Mouse (Mus musculus) midbrain, embryonic 16.5 days (tissue): Measurements from ENCODE around the gene Hist1h1b. TPM values are rescaled to one million over a fixed set of nuclear protein-coding genes. Genes with fewer than 3 reads are reported as not detected.
"Not testable (repeated sequence)": the region's sequence is repeated elsewhere in the genome, so short reads cannot be mapped to it uniquely, and the experiment has no call there.

Source experiments
- ATAC-seq: fragments of 200-750 bp; cut with Nextera tagmentation; 2 replicates; pipeline ENCODE4 v1.8.0; 2017; ENCODE audit warnings: moderate TSS enrichment
- H3K27ac ChIP-seq: fragments of 300-500 bp; sonication (generic); 2 replicates; pipeline ENCODE4 v1.5.1; 2014; ENCODE audit warnings: mild to moderate bottlenecking, low read length, mixed read lengths
- H3K27me3 ChIP-seq: fragments of 300-500 bp; sonication (generic); 2 replicates; pipeline ENCODE4 v1.6.1; 2014; ENCODE audit warnings: low read depth, low read length, mixed read lengths; ENCODE audit not compliant: control insufficient read depth, insufficient read depth
- H3K36me3 ChIP-seq: fragments of 300-500 bp; sonication (generic); 2 replicates; pipeline ENCODE4 v1.6.1; 2014; ENCODE audit warnings: mild to moderate bottlenecking, low read length, moderate library complexity, mixed read lengths; ENCODE audit not compliant: control insufficient read depth, insufficient read depth
- H3K4me1 ChIP-seq: fragments of 300-500 bp; sonication (generic); 2 replicates; pipeline ENCODE4 v1.6.1; 2014; ENCODE audit warnings: mild to moderate bottlenecking, low read length, mixed read lengths; ENCODE audit not compliant: control insufficient read depth, insufficient read depth
- H3K4me2 ChIP-seq: fragments of 300-500 bp; sonication (generic); 2 replicates; pipeline ENCODE4 v1.6.1; 2014; ENCODE audit warnings: mild to moderate bottlenecking, low read length, mixed read lengths
- H3K4me3 ChIP-seq: fragments of 300-500 bp; sonication (generic); 2 replicates; pipeline ENCODE4 v1.5.1; 2014; ENCODE audit warnings: low read depth, mild to moderate bottlenecking, low read length, moderate library complexity, mixed read lengths
- H3K9ac ChIP-seq: fragments of 300-500 bp; sonication (generic); 2 replicates; pipeline ENCODE4 v1.6.1; 2014; ENCODE audit warnings: low read depth, low read length, mixed read lengths
- H3K9me3 ChIP-seq: fragments of 300-500 bp; sonication (generic); replicated peaks from 2 replicates; pipeline ENCODE4 v1.6.1; 2014; ENCODE audit warnings: mild to moderate bottlenecking, low read length, mixed read lengths; ENCODE audit not compliant: control insufficient read depth, poor library complexity, severe bottlenecking
- WGBS: fragments of 180-500 bp; shearing (Covaris S2); extraction: QIAGEN DNeasy Blood & Tissue Kit; methylation state at CpG from one replicate; pipeline ENCODE4 v1.1.7; 2014; 5-methylcytosine and 5-hydroxymethylcytosine counted together
- microRNA-seq: library from miRNA; unstranded; fragments of <30 nt; microRNA quantifications from one replicate; pipeline ENCODE4, GENCODE M21; 2017
- polyA plus RNA-seq: library from polyadenylated mRNA; unstranded; fragments of >200 nt; fragmentation: Nextera tagmentation; extraction: Ambion mirVana; gene quantifications from 2 replicates; pipeline ENCODE4 v1.2.1, GENCODE M21; 2015

Gene Hist1h1b
- polyA plus RNA-seq, 1 experiment from 2014 or later, result 0.69 TPM

DNA sequence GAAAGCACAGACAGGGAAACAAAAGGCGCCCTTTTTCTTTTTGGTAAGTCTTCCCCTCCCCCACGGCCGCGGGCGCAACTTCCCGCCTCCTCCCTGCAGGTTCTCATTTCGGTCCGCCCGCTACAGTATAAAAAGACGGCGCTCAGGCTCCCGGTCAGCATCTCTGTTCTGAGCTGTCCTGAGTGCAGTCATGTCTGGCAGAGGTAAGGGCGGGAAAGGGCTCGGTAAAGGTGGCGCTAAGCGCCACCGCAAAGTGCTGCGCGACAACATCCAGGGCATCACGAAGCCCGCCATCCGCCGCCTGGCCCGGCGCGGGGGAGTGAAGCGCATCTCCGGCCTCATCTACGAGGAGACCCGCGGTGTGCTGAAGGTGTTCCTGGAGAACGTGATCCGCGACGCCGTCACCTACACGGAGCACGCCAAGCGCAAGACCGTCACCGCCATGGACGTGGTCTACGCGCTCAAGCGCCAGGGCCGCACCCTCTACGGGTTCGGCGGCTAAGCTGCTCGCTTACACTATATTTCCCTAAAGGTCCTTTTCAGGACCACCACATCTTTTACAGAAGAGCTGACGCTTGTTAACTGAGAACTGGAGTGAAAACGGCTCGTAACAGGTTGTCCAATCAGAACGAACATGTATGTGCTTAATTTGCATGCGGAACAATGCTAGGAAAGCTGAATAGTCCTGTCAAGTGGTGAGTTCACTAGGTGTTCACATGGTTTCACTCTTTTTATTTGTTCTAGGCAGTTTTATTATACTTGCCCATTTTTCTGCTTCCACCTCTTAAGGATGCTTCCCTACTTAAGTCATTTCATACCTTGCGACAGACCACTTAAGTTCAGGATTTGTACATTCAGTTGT, 45.3 kb downstream of the Hist1h1b start, which contains the start of gene Hist1h4j:
Gene Hist1h4j (plus strand): TSS at position 159 of the 862 bp plus-strand sequence.
- WGBS, result under 1% methylated on average over 40 of the region's 56 CpGs
- peaks cover 11% of the 10 kb centered on the region for H3K4me1 ChIP-seq
- peak within 1 kb of the TSS; percentile 85 for H3K4me2 ChIP-seq
- H3K4me3 ChIP-seq, result peak within 1 kb of the TSS; percentile 54
- H3K27me3 ChIP-seq, H3K9me3 ChIP-seq, H3K36me3 ChIP-seq: not testable (repeated sequence)
- peak within 1 kb of the TSS; percentile 63 for H3K9ac ChIP-seq
- H3K27ac ChIP-seq, result peak within 1 kb of the TSS; percentile 95
- peak; percentile 93 for ATAC-seq

DNA sequence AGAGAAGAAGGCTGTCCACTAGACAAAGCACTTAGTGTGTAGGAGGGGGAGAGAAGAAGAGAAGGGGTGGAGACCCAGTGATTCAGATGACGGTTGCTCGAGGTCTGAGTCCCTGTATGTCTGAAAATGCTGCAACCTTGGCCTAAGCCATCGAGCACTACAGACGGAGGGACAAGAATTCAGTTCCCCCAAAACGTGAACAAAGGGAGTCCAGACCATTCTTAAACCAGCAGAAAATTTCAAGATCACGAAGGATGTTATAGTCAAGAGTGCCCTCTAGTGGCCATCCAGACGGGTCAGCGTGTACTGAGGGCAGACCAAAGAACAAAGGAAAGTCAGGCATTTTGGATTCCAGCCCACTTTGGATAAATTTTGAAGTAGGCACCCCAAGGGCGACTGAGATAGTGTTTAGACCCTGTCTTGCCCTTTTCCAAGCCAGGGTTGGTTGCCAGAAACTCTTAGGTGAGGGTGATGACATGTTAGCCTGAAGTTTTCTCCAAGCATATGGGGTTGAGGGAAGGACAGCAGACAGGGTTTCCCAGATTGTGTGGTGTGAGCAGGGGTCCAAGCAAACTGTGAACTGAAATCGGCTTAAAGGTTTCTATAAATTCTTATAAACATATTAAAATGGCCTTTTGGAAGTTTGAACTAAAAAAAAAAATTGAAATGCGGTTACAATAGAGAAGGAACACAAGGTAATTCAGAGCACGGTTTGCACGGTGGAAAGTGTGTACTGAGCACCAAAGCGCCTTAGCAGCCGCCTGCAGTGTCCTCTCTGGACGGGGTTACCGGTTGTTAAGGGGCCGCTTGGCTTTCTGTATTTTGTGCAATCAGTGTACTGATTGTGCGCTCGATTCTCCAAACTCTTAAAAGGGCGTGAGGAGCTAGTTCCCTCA, 46.2 kb downstream of the Hist1h1b start:
- ATAC-seq, result peak; percentile 83
- Histone ChIP-seq H3K27me3 (no peaks in the 10 kb centered on the region), H3K4me2 (peak overlapping the region; percentile 85), H3K4me1 (peaks cover 11% of the 10 kb centered on the region), H3K9me3 (no peaks in the 10 kb centered on the region), H3K4me3 (peak overlapping the region; percentile 54), H3K27ac (peak overlapping the region; percentile 95), H3K9ac (peak overlapping the region; percentile 63), H3K36me3 (no peaks in the 10 kb centered on the region)
- under 1% methylated on average over 21 of the region's 21 CpGs for whole genome bisulfite sequencing

DNA sequence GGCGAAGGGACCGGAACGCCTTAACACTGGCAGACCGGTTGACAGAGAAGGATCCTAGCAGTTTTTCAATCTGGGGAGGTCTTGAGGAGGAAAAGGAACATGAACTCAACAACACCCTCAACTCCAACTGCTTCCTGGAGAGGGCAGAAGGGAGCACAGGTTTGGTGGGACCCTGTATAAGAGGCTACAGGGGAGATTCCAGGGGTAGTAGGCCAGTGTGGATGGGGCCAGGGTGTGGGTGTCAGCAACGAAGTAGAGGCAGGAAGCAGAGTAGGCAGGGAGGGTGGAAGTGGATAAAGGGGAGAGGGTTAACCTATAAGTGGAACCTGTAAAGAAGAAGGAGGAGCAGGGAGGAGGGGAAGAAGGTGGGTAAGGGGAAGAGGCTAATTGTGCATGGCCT, 47.0 kb downstream of the Hist1h1b start:
- Histone ChIP-seq H3K4me1 (peaks cover 11% of the 10 kb centered on the region), H3K36me3 (no peaks in the 10 kb centered on the region), H3K27me3 (no peaks in the 10 kb centered on the region), H3K4me3 (no peak overlapping the region), H3K4me2 (no peak overlapping the region), H3K27ac (peak overlapping the region; percentile 95), H3K9me3 (no peaks in the 10 kb centered on the region), H3K9ac (no peak overlapping the region; the same call in 1 of the 2 replicates)
- 72% methylated on average over 5 of the region's 5 CpGs for WGBS
- ATAC-seq, result peak; percentile 30; the same call in 1 of the 2 replicates

Small RNA genes within 50 kb of the gene (microRNA-seq; reads per million reads assigned to microRNA genes)
- gene Gm19658, result not detected
- not detected for gene Gm44346
- gene Gm44454, result not detected

Other genes starting within 250 kb of the Hist1h1b start
- gene Zkscan8, start 249.5 kb downstream of the Hist1h1b start, polyA plus RNA-seq, result 4.1 and 4.3 TPM in 2 replicates
- gene Olfr1366, start 237.8 kb downstream of the Hist1h1b start, polyA plus RNA-seq, result 0.09 and 0.15 TPM in 2 replicates
- gene Olfr1535, start 220.7 kb downstream of the Hist1h1b start, polyA plus RNA-seq, result not detected in 2 replicates
- gene Olfr1364, start 198.9 kb downstream of the Hist1h1b start, polyA plus RNA-seq, result not detected in 2 replicates
- gene Olfr1362, start 166.6 kb downstream of the Hist1h1b start, polyA plus RNA-seq, result not detected in 2 replicates
- gene Olfr11, start 138.1 kb downstream of the Hist1h1b start, polyA plus RNA-seq, result 0.07 TPM in 1 of 2 replicates, not detected in the other
- gene Olfr1361, start 117.2 kb downstream of the Hist1h1b start, polyA plus RNA-seq, result not detected in 2 replicates
- not detected in 2 replicates for gene Olfr1360, start 103.2 kb downstream of the Hist1h1b start, polyA plus RNA-seq
- not detected in 2 replicates for gene Olfr1359, start 82.5 kb downstream of the Hist1h1b start, polyA plus RNA-seq
- not detected in 2 replicates for gene Hist1h2bl, start 64.5 kb downstream of the Hist1h1b start, polyA plus RNA-seq
- 3.5 and 9.7 TPM in 2 replicates for gene Hist1h2ai, start 64.2 kb downstream of the Hist1h1b start, polyA plus RNA-seq
- gene Hist1h3h, start 63.0 kb downstream of the Hist1h1b start, polyA plus RNA-seq, result 3.4 TPM in 1 of 2 replicates, not detected in the other
- 1.2 and 1.4 TPM in 2 replicates for gene Hist1h2bm, start 58.6 kb downstream of the Hist1h1b start, polyA plus RNA-seq
- gene Hist1h4j, start 45.6 kb downstream of the Hist1h1b start, polyA plus RNA-seq, result 0.40 and 0.80 TPM in 2 replicates
- gene Hist1h4k, start 30.1 kb downstream of the Hist1h1b start, polyA plus RNA-seq, result 2.7 TPM in 1 of 2 replicates, not detected in the other
- gene Hist1h2ak, start 26.8 kb downstream of the Hist1h1b start, polyA plus RNA-seq, result 4.9 and 5.7 TPM in 2 replicates
- 1.1 TPM in 1 of 2 replicates, not detected in the other for gene Hist1h2bn, start 26.5 kb downstream of the Hist1h1b start, polyA plus RNA-seq
- gene Hist1h3i, start 2.7 kb upstream of the Hist1h1b start, polyA plus RNA-seq, result 13.1 and 17.6 TPM in 2 replicates
- gene Hist1h2an, start 6.6 kb upstream of the Hist1h1b start, polyA plus RNA-seq, result not detected in 2 replicates
- gene Hist1h2bp, start 6.8 kb upstream of the Hist1h1b start, polyA plus RNA-seq, result 0.72 TPM in 1 of 2 replicates, not detected in the other
- gene Hist1h2bq, start 29.6 kb upstream of the Hist1h1b start, polyA plus RNA-seq, result 3.4 and 3.5 TPM in 2 replicates
- gene Hist1h2ao, start 29.8 kb upstream of the Hist1h1b start, polyA plus RNA-seq, result not detected in 2 replicates
- gene Hist1h4m, start 31.1 kb upstream of the Hist1h1b start, polyA plus RNA-seq, result 3.7 TPM in 1 of 2 replicates, not detected in the other
- gene Hist1h4n, start 51.6 kb upstream of the Hist1h1b start, polyA plus RNA-seq, result 2.6 and 2.8 TPM in 2 replicates
- gene Hist1h2ap, start 52.9 kb upstream of the Hist1h1b start, polyA plus RNA-seq, result 276 and 359 TPM in 2 replicates
- 2.9 and 3.5 TPM in 2 replicates for gene Hist1h2br, start 53.1 kb upstream of the Hist1h1b start, polyA plus RNA-seq
- 12.0 and 13.7 TPM in 2 replicates for gene Zfp184, start 164.5 kb upstream of the Hist1h1b start, polyA plus RNA-seq
- not detected in 2 replicates for gene Pom121l2, start 200.6 kb upstream of the Hist1h1b start, polyA plus RNA-seq
- not detected in 2 replicates for gene Prss16, start 229.1 kb upstream of the Hist1h1b start, polyA plus RNA-seq